Comparison of ENCODE assay signal across 17 mouse cellular contexts in the genomic region with DNA sequence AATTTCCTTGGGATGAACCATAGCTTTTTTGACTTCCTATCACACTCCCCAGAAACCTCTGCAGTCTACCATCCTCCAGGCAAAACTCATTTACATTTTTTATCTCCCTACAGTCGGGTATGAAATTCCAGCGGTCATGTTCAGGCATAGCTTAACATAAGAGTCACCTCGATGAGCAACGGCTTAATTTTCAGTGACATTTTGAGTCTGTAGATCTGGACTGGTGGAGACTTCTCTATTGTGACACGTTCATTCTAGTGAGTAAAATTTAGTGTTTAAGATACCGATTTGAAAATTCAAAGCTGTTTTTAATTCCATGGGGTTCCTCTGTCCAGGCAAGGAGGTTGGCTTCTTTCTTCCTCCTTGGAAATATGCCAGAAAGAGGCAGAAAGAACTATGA.
"Had no signal": no experiment of that assay in that cellular context is flagged by ENCODE, and none has a peak within 500 bp of the region (broad histone marks: within the 10 kb centered on the region; RNA-seq: fewer than 3 reads in every experiment).

No protein-coding gene starts in this region.

- H3K4me2 ChIP-seq: limb, embryonic 12.5 days; limb, embryonic 15.5 days; liver, embryonic 11.5 days; lung, embryonic 15.5 days; midbrain, embryonic 11.5 days; midbrain, embryonic 15.5 days; neural tube, embryonic 13.5 days had no signal

- H3K4me3 ChIP-seq: limb, embryonic 12.5 days; limb, embryonic 15.5 days; lung, embryonic 15.5 days; midbrain, embryonic 15.5 days; neural tube, embryonic 13.5 days had no signal

- H3K27me3 ChIP-seq: limb, embryonic 15.5 days; lung, embryonic 15.5 days; midbrain, embryonic 15.5 days; neural tube, embryonic 13.5 days had no signal

- H3K9ac ChIP-seq: limb, embryonic 12.5 days; limb, embryonic 15.5 days; liver, embryonic 14.5 days; liver, postnatal 0 days; lung, embryonic 15.5 days; midbrain, embryonic 15.5 days; neural tube, embryonic 13.5 days had no signal

- DNase-seq: kidney, adult 18-20 months; kidney, postnatal 14 days; kidney, postnatal 4 days; liver, postnatal 0 days; lung, postnatal 10 days; lung, postnatal 4 days; retina, postnatal 1 day; thymus, adult 18-20 months; thymus, postnatal 36 days had no signal

- H3K9me3 ChIP-seq: limb, embryonic 12.5 days; limb, embryonic 15.5 days; lung, embryonic 15.5 days; midbrain, embryonic 15.5 days; neural tube, embryonic 13.5 days had no signal

- H3K36me3 ChIP-seq: limb, embryonic 12.5 days; limb, embryonic 15.5 days; lung, embryonic 15.5 days; midbrain, embryonic 15.5 days; neural tube, embryonic 13.5 days had no signal

- H3K27ac ChIP-seq: limb, embryonic 12.5 days; limb, embryonic 15.5 days; liver, embryonic 14.5 days; midbrain, embryonic 15.5 days; neural tube, embryonic 13.5 days had no signal

- ATAC-seq: liver, postnatal 0 days; midbrain, embryonic 15.5 days had no signal
